Mouse (Mus musculus): Measurements from ENCODE around the gene Gpatch8. TPM values are rescaled to one million over a fixed set of nuclear protein-coding genes. Genes with fewer than 3 reads are reported as not detected.

The Gpatch8 gene
- total and polyA plus RNA-seq, 3 experiments, result 11.5 to 24.7 (median 16.6) TPM

GRCm38 (mm10) chr11:102582016-102582610, 25.9 kb upstream of the Gpatch8 start:
- H3K4me3 ChIP-seq (replicated peaks in 1 of 3; ENCODE audit: low read depth in 2 of 3, low read length in 2 of 3, poor library complexity in 1 of 3), result no peak overlapping the region
- in situ Hi-C loops (cut with MboI; ENCODE audit: low pct_ligation_motif_present, low pct_unique_long_range_greater_than_20kb, low sequenced_read_pairs) (no loop called here), dilution Hi-C loops (cut with MboI; ENCODE audit: extremely low pct_ligation_motif_present, extremely low pct_unique_long_range_greater_than_20kb, low sequenced_read_pairs) (no loop called here)
- no peaks in the 10 kb centered on the region for H3K79me2 ChIP-seq (replicated peaks; ENCODE audit: control insufficient read depth, extremely low read depth, insufficient read depth, poor library complexity, severe bottlenecking)
- peaks cover 11% of the 10 kb centered on the region for H3K9me3 ChIP-seq (replicated peaks; ENCODE audit: low read length)
- no peak for DNase-seq (ENCODE audit: extremely low read depth)
- peaks cover 0 to 12% of the 10 kb centered on the region in 2 experiments; a peak in 2 of 4 replicates for H3K4me1 ChIP-seq (ENCODE audit: control insufficient read depth in 1 of 2, insufficient read depth in 2 of 2)
- no peak overlapping the region for H3K9ac ChIP-seq (ENCODE audit: insufficient read depth, low read depth)
- H3K27ac ChIP-seq (ENCODE audit: insufficient read depth, low read depth), result no peak overlapping the region
- TF ChIP-seq MEF2A (IDR thresholded peaks at IDR 0.05; ENCODE audit: borderline replicate concordance, low read depth, low read length), result no peak
- no peaks in the 10 kb centered on the region for H3K36me3 ChIP-seq (replicated peaks in 1 of 2; ENCODE audit: control insufficient read depth in 1 of 2, insufficient read depth in 1 of 2, low read length in 1 of 2)
- peaks cover 76% of the 10 kb centered on the region for H3K27me3 ChIP-seq (replicated peaks)
- no peak overlapping the region for H3K4me2 ChIP-seq (ENCODE audit: insufficient read depth, low read depth, poor library complexity, severe bottlenecking)

- Histone ChIP-seq H3K4me1 (ENCODE audit: control insufficient read depth in 1 of 2, insufficient read depth in 2 of 2) (peaks cover 0 to 12% of the 10 kb centered on the region in 2 experiments; a peak in 2 of 4 replicates), H3K9me3 (replicated peaks; ENCODE audit: low read length) (peaks cover 7% of the 10 kb centered on the region), H3K4me3 (replicated peaks in 1 of 3; ENCODE audit: low read depth in 2 of 3, low read length in 2 of 3, poor library complexity in 1 of 3) (no peak overlapping the region), H3K27ac (ENCODE audit: insufficient read depth, low read depth) (no peak overlapping the region), H3K9ac (ENCODE audit: insufficient read depth, low read depth) (no peak overlapping the region), H3K79me2 (replicated peaks; ENCODE audit: control insufficient read depth, extremely low read depth, insufficient read depth, poor library complexity, severe bottlenecking) (no peaks in the 10 kb centered on the region), H3K4me2 (ENCODE audit: insufficient read depth, low read depth, poor library complexity, severe bottlenecking) (no peak overlapping the region), H3K36me3 (replicated peaks in 1 of 2; ENCODE audit: control insufficient read depth in 1 of 2, insufficient read depth in 1 of 2, low read length in 1 of 2) (no peaks in the 10 kb centered on the region), H3K27me3 (replicated peaks) (peaks cover 81% of the 10 kb centered on the region)
- TF ChIP-seq ETS1 (conservative IDR thresholded peaks at IDR 0.05; ENCODE audit: low read depth, low read length) (no peak), ZNF384 (IDR thresholded peaks at IDR 0.05; ENCODE audit: low read depth, low read length) (no peak), USF1 (IDR thresholded peaks at IDR 0.05; ENCODE audit: low read depth, low read length) (no peak)
- dilution Hi-C loops (cut with MboI; ENCODE audit: extremely low pct_ligation_motif_present, extremely low pct_unique_long_range_greater_than_20kb, low sequenced_read_pairs), result no loop called here
- DNase-seq (ENCODE audit: extremely low read depth), result no peak
- in situ Hi-C loops (cut with MboI; ENCODE audit: low pct_ligation_motif_present, low pct_unique_long_range_greater_than_20kb, low sequenced_read_pairs), result no loop called here
Observed at GRCm38 (mm10) chr11:102581281-102582015, 25.3 kb upstream of the Gpatch8 start.

GRCm38 (mm10) chr11:102580034-102580330, 23.8 kb upstream of the Gpatch8 start:
- H3K4me2 ChIP-seq (ENCODE audit: insufficient read depth, low read depth, poor library complexity, severe bottlenecking), result no peak overlapping the region
- no peak overlapping the region for H3K27ac ChIP-seq (ENCODE audit: insufficient read depth, low read depth)
- DNase-seq (ENCODE audit: extremely low read depth), result no peak
- H3K4me3 ChIP-seq (replicated peaks in 1 of 3; ENCODE audit: low read depth in 2 of 3, low read length in 2 of 3, poor library complexity in 1 of 3), result no peak overlapping the region
- TF ChIP-seq UBTF (IDR thresholded peaks at IDR 0.05; ENCODE audit: low read depth, low read length) (no peak), POLR2AphosphoS2 (IDR thresholded peaks at IDR 0.05; ENCODE audit: low read depth, low read length) (no peak), SIN3A (IDR thresholded peaks at IDR 0.05; ENCODE audit: low read length) (no peak), SMC3 (IDR thresholded peaks at IDR 0.05; ENCODE audit: low read depth, low read length) (no peak), USF2 (conservative IDR thresholded peaks at IDR 0.05; ENCODE audit: low read depth, low read length) (no peak), RCOR1 (conservative IDR thresholded peaks at IDR 0.05; ENCODE audit: low read depth, low read length) (no peak), E2F4 (IDR thresholded peaks at IDR 0.05; ENCODE audit: insufficient replicate concordance, low read depth, low read length) (no peak), BHLHE40 (IDR thresholded peaks at IDR 0.05; ENCODE audit: low read depth, low read length) (no peak), PAX5 (IDR thresholded peaks at IDR 0.05; ENCODE audit: low read length) (no peak), IRF4 (IDR thresholded peaks at IDR 0.05; ENCODE audit: low read depth, low read length) (no peak), JUND (conservative IDR thresholded peaks at IDR 0.05; ENCODE audit: low read depth, low read length) (no peak), CTCF (conservative IDR thresholded peaks at IDR 0.05 in 1 of 2, IDR thresholded peaks at IDR 0.05 in 1 of 2; ENCODE audit: low read depth in 2 of 2, low read length in 2 of 2) (no peak), MXI1 (IDR thresholded peaks at IDR 0.05; ENCODE audit: low read depth, low read length) (no peak), HCFC1 (IDR thresholded peaks at IDR 0.05; ENCODE audit: low read depth, low read length) (no peak), NRF1 (IDR thresholded peaks at IDR 0.05; ENCODE audit: low read depth, low read length) (no peak), GABPA (IDR thresholded peaks at IDR 0.05; ENCODE audit: insufficient replicate concordance, low read depth, low read length) (no peak)
- H3K9me3 ChIP-seq (replicated peaks; ENCODE audit: low read length), result no peaks in the 10 kb centered on the region
- dilution Hi-C loops (cut with MboI; ENCODE audit: extremely low pct_ligation_motif_present, extremely low pct_unique_long_range_greater_than_20kb, low sequenced_read_pairs) (no loop called here), in situ Hi-C loops (cut with MboI; ENCODE audit: low pct_ligation_motif_present, low pct_unique_long_range_greater_than_20kb, low sequenced_read_pairs) (no loop called here)
- no peaks in the 10 kb centered on the region for H3K36me3 ChIP-seq (replicated peaks in 1 of 2; ENCODE audit: control insufficient read depth in 1 of 2, insufficient read depth in 1 of 2, low read length in 1 of 2)
- H3K9ac ChIP-seq (ENCODE audit: insufficient read depth, low read depth), result no peak overlapping the region
- H3K79me2 ChIP-seq (replicated peaks; ENCODE audit: control insufficient read depth, extremely low read depth, insufficient read depth, poor library complexity, severe bottlenecking), result no peaks in the 10 kb centered on the region
- peaks cover 0 to 12% of the 10 kb centered on the region in 2 experiments; a peak in 2 of 4 replicates for H3K4me1 ChIP-seq (ENCODE audit: control insufficient read depth in 1 of 2, insufficient read depth in 2 of 2)
- peaks cover 79% of the 10 kb centered on the region for H3K27me3 ChIP-seq (replicated peaks)

Measured in CH12.LX (cell line).